Mouse (Mus musculus) hindbrain, embryonic 12.5 days (tissue): Measurements from ENCODE around the gene Gm12253. TPM values are rescaled to one million over a fixed set of nuclear protein-coding genes. Genes with fewer than 3 reads are reported as not detected.

Source experiments
- ATAC-seq: fragments of 200-750 bp; cut with Nextera tagmentation; 2 replicates; pipeline ENCODE4 v1.8.0; 2017; ENCODE audit warnings: moderate TSS enrichment; ENCODE audit not compliant: low FRiP score
- H3K27ac ChIP-seq: fragments of 300-500 bp; sonication (generic); 2 replicates; pipeline ENCODE4 v1.5.1; 2016; ENCODE audit warnings: mild to moderate bottlenecking
- H3K27me3 ChIP-seq: fragments of 300-500 bp; sonication (generic); 2 replicates; pipeline ENCODE4 v1.6.1; 2016; ENCODE audit warnings: mild to moderate bottlenecking
- H3K36me3 ChIP-seq: fragments of 300-500 bp; sonication (generic); 2 replicates; pipeline ENCODE4 v1.6.1; 2016; ENCODE audit warnings: mild to moderate bottlenecking
- H3K4me1 ChIP-seq: fragments of 300-500 bp; sonication (generic); 2 replicates; pipeline ENCODE4 v1.6.1; 2016
- H3K4me2 ChIP-seq: fragments of 300-500 bp; sonication (generic); replicated peaks from 2 replicates; pipeline ENCODE4 v1.6.1; 2016; ENCODE audit warnings: mild to moderate bottlenecking
- H3K4me3 ChIP-seq: fragments of 300-500 bp; sonication (generic); 2 replicates; pipeline ENCODE4 v1.5.1; 2016; ENCODE audit warnings: mild to moderate bottlenecking
- H3K9ac ChIP-seq: fragments of 300-500 bp; sonication (generic); 2 replicates; pipeline ENCODE4 v1.6.1; 2016; ENCODE audit warnings: mild to moderate bottlenecking, moderate library complexity
- H3K9me3 ChIP-seq: fragments of 300-500 bp; sonication (generic); replicated peaks from 2 replicates; pipeline ENCODE4 v1.6.1; 2016; ENCODE audit warnings: mild to moderate bottlenecking
- WGBS: fragments of 180-500 bp; shearing (Covaris S2); methylation state at CpG from one replicate; pipeline ENCODE4 v1.1.7; 2016; 5-methylcytosine and 5-hydroxymethylcytosine counted together
- polyA plus RNA-seq: library from polyadenylated mRNA; unstranded; fragments of >200 nt; fragmentation: Nextera tagmentation; extraction: Ambion mirVana; gene quantifications from 2 replicates; pipeline ENCODE4 v1.2.1, GENCODE M21; 2016

Gm12253 gene
- polyA plus RNA-seq, result not detected in 2 replicates

DNA sequence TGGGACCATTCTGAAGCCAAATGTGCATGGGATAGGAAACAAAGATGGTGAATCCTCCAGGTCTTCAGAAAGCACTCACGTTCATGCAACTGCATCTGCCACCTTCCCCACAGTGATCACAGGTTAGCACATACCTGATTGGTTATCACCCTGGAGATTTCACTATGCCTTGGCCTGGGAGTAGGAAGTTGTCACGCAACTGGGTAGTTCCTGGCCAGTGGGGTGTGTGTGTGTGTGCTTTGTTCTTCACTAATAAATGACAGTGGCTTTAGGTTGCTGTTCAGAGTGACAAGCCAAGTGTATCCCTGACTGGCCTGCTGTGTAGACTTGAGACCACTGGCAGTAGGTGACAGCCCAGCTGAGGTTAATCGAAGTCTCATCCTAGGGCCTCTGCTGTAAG, at the start of gene Gm12253:
Gene Gm12253, plus strand, starts transcription at position 301 of the 400 bp plus-strand sequence.
- ATAC-seq, result no peak
- Histone ChIP-seq H3K9ac (no peak within 1 kb of the TSS), H3K27ac (no peak within 1 kb of the TSS), H3K4me3 (no peak within 1 kb of the TSS), H3K27me3 (no peaks in the 10 kb centered on the region), H3K4me2 (no peak within 1 kb of the TSS), H3K9me3 (no peaks in the 10 kb centered on the region), H3K4me1 (no peaks in the 10 kb centered on the region), H3K36me3 (no peaks in the 10 kb centered on the region)
- WGBS, result 80% methylated on average over 3 of the region's 3 CpGs

DNA sequence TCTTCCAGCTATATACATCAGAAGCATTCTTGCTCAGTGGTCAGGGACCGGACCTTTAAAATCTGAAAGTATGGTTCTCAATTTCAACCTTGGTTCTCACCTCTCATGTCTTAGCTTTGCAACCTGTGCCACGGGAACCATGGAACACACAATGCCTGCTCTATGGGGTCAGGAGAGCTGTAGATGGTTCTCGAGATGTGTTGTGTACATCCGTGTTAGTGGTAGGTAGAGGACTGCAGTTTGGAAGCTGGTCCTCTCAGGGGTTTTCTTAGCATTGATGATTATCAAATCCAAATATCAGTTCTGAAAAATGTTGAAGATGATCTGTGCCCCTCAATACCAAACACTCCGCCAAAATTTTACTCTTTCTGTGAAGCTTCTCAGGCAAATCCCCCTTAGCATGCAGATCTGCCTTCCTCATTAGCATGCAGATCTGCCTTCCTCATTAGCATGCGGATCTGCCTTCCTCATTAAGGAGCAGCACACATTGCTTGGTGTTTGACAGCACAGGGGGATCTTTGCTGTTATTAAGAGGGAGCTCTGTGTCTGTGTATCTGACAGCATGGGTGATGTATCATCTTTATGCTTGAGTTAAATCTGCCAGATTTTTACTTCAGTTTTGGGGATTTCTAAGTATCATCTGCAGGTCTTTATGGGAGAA, 32.2 kb upstream of the Gm12253 start:
- Histone ChIP-seq H3K4me3 (no peak overlapping the region), H3K9ac (no peak overlapping the region), H3K36me3 (no peaks in the 10 kb centered on the region), H3K27me3 (peaks cover 3% of the 10 kb centered on the region; the same call in 1 of the 2 replicates), H3K9me3 (no peaks in the 10 kb centered on the region), H3K27ac (peak overlapping the region; percentile 62), H3K4me2 (no peak overlapping the region; the same call in 1 of the 2 replicates), H3K4me1 (peaks cover 11% of the 10 kb centered on the region; the same call in 1 of the 2 replicates)
- WGBS, result 52% methylated on average over 6 of the region's 6 CpGs
- peak; percentile 87; the same call in 1 of the 2 replicates for ATAC-seq

DNA sequence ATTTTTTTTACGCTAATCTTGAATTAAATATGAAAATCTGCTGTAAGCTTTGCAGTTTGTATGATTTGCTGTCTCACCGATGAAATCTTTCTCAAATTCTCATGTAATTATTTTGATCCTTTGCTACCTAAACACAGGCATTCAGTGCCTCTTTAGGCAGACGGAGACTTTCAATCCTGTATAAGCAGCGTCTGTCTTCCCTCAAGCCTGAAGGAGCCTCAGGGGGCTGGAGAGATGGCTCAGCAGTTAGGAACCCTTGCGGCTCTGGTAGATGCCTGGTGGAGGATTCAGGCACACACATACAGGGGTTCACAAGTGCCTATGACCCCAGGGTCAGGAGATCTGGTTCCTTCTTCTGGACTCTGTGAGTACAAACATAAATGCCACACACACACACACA, 31.7 kb upstream of the Gm12253 start:
- H3K4me1 ChIP-seq, result peaks cover 11% of the 10 kb centered on the region; the same call in 1 of the 2 replicates
- peak overlapping the region; percentile 4; the same call in 1 of the 2 replicates for H3K9ac ChIP-seq
- WGBS, result 51% methylated on average over 5 of the region's 5 CpGs
- H3K9me3 ChIP-seq, result no peaks in the 10 kb centered on the region
- H3K27ac ChIP-seq, result peak overlapping the region; percentile 62
- H3K27me3 ChIP-seq, result peaks cover 3% of the 10 kb centered on the region; the same call in 1 of the 2 replicates
- no peak overlapping the region for H3K4me3 ChIP-seq
- no peak for ATAC-seq
- H3K36me3 ChIP-seq, result no peaks in the 10 kb centered on the region
- no peak overlapping the region; the same call in 1 of the 2 replicates for H3K4me2 ChIP-seq

DNA sequence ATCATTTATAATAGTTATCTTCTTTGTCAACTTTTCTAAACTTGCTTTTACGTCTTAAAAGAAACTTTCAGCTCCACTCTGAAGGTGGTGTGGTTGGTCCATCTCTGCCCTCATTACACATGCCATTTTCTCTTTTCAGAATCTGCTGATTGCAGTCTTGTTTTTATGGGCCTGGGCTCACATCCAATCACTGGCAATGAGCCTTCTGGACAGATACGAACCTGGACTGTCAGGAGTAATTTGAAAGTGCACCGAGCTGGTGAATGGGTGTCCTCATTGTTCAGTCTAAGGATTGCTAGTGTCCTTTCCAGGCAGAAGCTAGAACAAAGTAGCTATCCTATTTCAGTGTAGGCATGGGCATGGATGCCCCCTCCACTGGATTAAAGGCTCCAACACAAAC, 24.3 kb upstream of the Gm12253 start:
- Histone ChIP-seq H3K9ac (no peak overlapping the region), H3K9me3 (no peaks in the 10 kb centered on the region)
- WGBS, result 80% methylated on average over 3 of the region's 3 CpGs

DNA sequence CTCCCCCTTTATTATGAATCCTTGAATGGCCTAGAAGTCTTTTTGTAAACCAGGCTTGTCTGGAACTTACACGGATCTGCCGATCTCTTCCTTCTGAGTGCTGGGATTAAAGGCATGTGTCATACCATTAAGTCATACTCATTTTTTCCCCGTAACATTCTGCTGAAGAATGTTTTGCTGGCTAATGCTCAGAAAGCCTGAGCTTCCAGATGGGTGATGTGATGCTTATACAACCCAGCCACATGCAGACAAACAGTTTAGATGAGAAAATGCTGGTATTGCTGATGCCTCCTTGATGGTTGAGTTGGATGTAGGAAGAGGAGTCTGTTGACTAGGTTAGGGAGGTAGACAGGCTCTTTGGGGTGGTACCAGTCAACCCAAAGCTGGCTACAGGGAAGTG, 14.0 kb upstream of the Gm12253 start:
- Histone ChIP-seq H3K9ac (no peak overlapping the region), H3K4me3 (no peak overlapping the region), H3K4me1 (no peaks in the 10 kb centered on the region), H3K9me3 (no peaks in the 10 kb centered on the region), H3K36me3 (no peaks in the 10 kb centered on the region), H3K27me3 (no peaks in the 10 kb centered on the region), H3K27ac (no peak overlapping the region), H3K4me2 (no peak overlapping the region)
- WGBS, result 84% methylated on average over 3 of the region's 3 CpGs
- ATAC-seq, result no peak

More for the DNA sequence above, 24.3 kb upstream of the Gm12253 start:
- no peak overlapping the region for H3K4me2 ChIP-seq
- H3K27me3 ChIP-seq, result peaks cover 3% of the 10 kb centered on the region; the same call in 1 of the 2 replicates
- H3K4me1 ChIP-seq, result no peaks in the 10 kb centered on the region
- no peak overlapping the region for H3K4me3 ChIP-seq
- no peak for ATAC-seq
- H3K36me3 ChIP-seq, result no peaks in the 10 kb centered on the region
- H3K27ac ChIP-seq, result no peak overlapping the region

DNA sequence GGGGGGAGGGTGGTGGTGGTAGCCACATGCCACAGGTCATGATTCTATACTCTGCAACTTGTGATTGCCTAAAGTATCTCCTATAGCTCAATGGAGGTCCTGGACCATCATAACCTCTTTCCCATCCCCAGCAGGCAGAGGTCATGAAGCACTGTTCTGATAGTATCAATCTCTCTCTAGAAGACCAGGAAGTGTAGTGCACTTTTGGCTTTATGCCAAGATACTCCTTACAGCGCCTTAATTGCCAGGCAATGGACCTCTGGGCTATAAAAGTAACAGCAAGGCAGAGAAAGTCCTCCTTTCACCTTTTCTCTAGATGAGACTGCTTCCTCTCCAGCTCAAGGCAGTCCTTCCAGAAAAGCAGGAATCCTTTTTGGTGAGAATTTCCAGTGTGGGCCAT, 11.5 kb upstream of the Gm12253 start, which contains the start of gene 1810065E05Rik:
Gene 1810065E05Rik, plus strand, starts transcription at position 297 of the 400 bp plus-strand sequence.
- Histone ChIP-seq H3K36me3 (no peaks in the 10 kb centered on the region), H3K27ac (no peak within 1 kb of the TSS), H3K4me1 (no peaks in the 10 kb centered on the region), H3K9ac (no peak within 1 kb of the TSS), H3K4me2 (no peak within 1 kb of the TSS), H3K4me3 (no peak within 1 kb of the TSS), H3K9me3 (no peaks in the 10 kb centered on the region), H3K27me3 (no peaks in the 10 kb centered on the region)
- no peak for ATAC-seq
- WGBS, result 82% methylated on average over 1 of the region's 1 CpGs

DNA sequence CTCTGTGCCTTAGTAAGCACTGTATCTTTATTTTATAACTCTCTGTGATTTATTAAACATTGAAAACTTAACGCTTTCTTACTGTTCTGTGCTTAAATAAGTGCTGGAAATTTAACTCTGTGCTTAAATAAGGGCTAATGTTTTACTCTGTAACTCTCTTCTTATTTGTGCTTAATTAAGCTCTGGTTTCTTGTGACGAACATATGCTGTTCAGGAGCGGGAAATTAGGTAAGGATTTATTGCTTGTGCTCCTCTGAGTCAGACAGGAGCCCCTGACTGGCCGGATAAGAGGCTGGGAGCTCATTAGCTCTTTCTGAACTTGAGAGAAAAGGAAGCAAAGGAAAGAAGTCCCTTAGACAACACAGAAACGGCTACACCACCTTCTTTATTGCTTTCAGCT, 5.5 kb downstream of the Gm12253 start:
- H3K27ac ChIP-seq, result no peak overlapping the region
- H3K4me3 ChIP-seq, result no peak overlapping the region
- no peak overlapping the region for H3K4me2 ChIP-seq
- no peak overlapping the region for H3K9ac ChIP-seq
- H3K36me3 ChIP-seq, result no peaks in the 10 kb centered on the region
- no peaks in the 10 kb centered on the region for H3K27me3 ChIP-seq
- no peaks in the 10 kb centered on the region for H3K9me3 ChIP-seq
- ATAC-seq, result no peak
- H3K4me1 ChIP-seq, result no peaks in the 10 kb centered on the region
- WGBS, result 65% methylated on average over 5 of the region's 5 CpGs

DNA sequence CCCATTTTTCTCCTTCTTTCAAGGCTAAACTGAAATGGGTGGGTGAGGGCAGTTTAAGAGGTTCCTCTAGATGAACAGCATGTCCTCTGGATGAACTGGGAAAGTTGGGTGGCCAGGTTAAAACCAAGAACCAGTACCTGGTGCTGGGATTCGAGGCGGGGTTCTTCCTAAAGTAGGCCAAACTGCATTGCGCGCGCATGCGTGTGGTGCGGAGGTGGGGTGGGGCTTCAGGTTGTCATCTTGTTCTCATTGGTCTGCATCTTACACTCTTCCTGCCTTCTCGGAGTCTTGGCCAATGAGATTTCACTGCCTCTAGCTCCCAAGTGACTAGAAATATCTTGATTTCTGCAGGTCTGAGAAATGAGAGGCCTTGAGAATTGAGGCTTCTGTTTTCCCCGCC, 20.4 kb downstream of the Gm12253 start, which contains the start of gene Lypd9:
Gene Lypd9, minus strand, starts transcription at position 165 of the 400 bp plus-strand sequence.
- H3K9me3 ChIP-seq, result 0 out of 2 replicates have a peak, but pooled peaks cover 6% of the 10 kb centered on the region
- WGBS, result 96% methylated on average over 9 of the region's 9 CpGs
- H3K9ac ChIP-seq, result no peak within 1 kb of the TSS
- H3K4me3 ChIP-seq, result no peak within 1 kb of the TSS
- no peak within 1 kb of the TSS for H3K4me2 ChIP-seq
- H3K4me1 ChIP-seq, result no peaks in the 10 kb centered on the region
- no peaks in the 10 kb centered on the region for H3K27me3 ChIP-seq
- no peak for ATAC-seq
- no peak within 1 kb of the TSS for H3K27ac ChIP-seq
- H3K36me3 ChIP-seq, result no peaks in the 10 kb centered on the region

DNA sequence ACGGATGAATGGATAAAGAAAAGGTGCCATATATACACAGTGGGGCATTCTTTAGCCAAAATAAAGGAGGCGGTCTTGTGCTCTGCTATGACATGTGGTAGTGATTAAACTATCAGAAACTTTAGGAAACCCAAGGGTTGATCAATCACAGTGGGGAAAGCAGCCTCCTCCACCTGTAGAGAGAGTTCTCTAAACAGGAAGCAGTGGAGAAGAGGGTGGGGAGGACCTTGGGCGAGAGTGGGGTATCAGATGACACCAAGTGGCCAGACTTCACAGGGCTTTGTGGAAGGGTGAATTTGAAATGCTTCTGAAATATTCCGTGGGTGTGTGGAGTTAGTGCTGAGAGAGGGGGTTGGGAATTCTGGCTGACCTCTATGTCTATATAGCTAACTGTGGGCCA, 21.2 kb downstream of the Gm12253 start:
- WGBS, result 50% methylated on average over 4 of the region's 4 CpGs
- Histone ChIP-seq H3K4me3 (no peak overlapping the region), H3K4me1 (no peaks in the 10 kb centered on the region), H3K27ac (peak overlapping the region; percentile 35; the same call in 1 of the 2 replicates), H3K4me2 (no peak overlapping the region), H3K9ac (no peak overlapping the region), H3K36me3 (no peaks in the 10 kb centered on the region), H3K9me3 (0 out of 2 replicates have a peak, but pooled peaks cover 3% of the 10 kb centered on the region), H3K27me3 (no peaks in the 10 kb centered on the region)
- no peak for ATAC-seq

DNA sequence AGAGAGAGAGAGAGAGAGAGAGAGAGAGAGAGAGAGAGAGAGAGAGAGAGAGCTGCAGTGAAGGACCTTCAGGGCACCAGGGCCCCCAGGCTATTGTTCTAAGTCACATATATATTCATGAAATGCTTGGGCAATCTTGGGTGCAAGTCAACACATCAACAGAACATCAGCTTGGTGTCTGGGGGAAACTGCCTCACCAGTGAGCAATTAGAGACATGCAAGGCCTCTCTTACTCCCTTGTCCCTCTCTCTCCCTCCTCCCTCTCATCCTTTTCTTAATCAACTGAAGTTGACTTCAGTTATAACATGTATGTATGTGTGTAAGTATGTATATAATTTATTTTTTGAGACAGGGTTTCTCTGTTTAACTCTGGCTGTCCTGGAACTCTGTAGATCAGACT, 29.8 kb downstream of the Gm12253 start, which contains the start of gene Olfr30:
Gene Olfr30, minus strand, starts transcription at position 101 of the 400 bp plus-strand sequence.
- H3K9me3 ChIP-seq, result no peaks in the 10 kb centered on the region
- no peaks in the 10 kb centered on the region for H3K36me3 ChIP-seq
- no peak within 1 kb of the TSS for H3K4me3 ChIP-seq
- H3K27ac ChIP-seq, result no peak within 1 kb of the TSS
- no peak within 1 kb of the TSS for H3K4me2 ChIP-seq
- no peak for ATAC-seq
- H3K4me1 ChIP-seq, result no peaks in the 10 kb centered on the region
- no peaks in the 10 kb centered on the region for H3K27me3 ChIP-seq
- H3K9ac ChIP-seq, result no peak within 1 kb of the TSS
